Mouse (Mus musculus): ENCODE measurements around the gene Ttc13.
A peak's percentile ranks its signal among the peaks of the same experiment; 100 is the strongest.

The Ttc13 gene

DNA sequence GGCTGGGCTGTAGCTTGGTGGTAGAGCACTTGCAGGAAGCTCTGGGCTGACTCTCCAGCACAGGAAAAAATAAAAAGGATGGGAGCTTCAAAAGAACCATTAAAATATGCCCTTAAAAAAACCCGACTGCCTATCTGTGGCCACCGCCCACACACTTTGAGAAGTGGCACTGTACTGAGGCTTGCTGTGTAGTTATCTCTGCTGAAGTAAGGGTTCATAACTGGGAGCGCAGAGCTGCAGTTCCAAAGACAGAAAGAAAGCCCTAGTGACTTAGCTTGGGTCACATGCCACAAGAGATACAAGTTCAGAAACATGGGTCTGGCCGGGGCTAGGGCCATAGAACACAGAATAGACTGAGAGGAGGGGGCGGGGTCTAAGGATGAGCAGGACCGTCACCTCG, 63.8 kb downstream of the Ttc13 start:
- peak in 1 of 2 experiments; percentile 19 for DNase-seq (ENCODE audit: low spot score in 2 of 2)

DNA sequence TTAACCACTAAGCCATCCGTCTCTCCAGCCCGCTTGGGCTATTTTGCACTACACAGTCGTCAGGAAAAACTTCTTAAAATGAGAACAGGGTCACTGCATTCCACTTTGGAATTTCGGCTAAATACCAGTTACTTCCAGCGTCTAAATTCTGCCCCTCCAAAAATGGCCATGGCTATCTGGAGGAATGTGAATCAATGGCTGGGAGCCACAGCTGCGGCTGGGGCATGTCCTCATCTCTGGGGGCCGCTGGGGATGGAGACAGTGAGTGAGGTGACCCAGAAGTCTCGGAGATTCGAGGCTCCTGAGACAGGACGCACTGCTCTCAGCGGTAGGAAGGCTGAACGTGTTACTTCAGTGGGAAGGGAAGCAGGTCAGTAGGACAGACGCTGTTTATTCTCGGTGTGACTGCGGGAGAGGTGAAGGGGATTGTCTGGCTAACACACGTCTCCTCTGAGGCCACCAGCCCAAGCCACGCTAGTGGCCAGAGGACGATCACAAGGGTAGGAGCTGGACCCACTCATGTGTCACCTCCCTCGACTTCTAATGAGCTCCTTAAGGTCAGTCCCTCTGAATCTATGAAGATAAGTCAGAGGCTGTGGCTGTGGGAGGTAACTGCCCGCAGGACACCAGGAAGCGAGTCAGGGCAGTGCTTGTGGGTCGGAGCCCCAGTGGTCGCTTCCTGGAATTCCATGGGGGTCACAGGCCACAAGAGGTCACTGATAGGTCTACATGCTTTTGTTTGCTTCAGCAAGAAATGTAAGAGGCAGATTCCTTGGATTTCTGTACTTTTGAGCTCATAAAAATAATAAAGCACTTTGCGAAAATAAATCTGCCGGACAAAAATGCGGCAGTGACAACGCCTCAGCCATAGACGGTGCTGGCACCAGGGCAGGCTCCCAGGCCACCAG, 68.0 kb downstream of the Ttc13 start:
- DNase-seq (ENCODE audit: low spot score in 2 of 2), result no peak

DNA sequence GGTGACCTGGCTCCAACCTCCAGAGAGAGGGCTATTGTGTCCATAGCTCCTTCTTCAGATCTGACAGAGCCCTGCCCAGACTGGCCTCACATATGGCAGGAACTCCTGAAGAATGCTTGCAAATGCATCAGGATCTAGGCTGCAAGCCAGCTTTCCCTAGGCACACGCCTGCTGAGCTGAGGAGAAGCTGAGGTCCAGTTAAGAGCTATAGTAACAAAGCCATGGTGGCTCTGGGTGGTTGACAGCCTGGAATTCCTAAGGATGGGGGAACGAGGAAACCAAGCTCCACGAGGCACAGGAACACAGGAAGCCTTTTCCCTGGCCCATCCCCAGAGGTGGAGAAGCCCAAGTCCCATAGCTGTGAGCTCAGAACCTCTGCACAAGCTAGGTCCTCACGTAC, 69.2 kb downstream of the Ttc13 start:
- no peak for DNase-seq (ENCODE audit: low spot score in 2 of 2)

DNA sequence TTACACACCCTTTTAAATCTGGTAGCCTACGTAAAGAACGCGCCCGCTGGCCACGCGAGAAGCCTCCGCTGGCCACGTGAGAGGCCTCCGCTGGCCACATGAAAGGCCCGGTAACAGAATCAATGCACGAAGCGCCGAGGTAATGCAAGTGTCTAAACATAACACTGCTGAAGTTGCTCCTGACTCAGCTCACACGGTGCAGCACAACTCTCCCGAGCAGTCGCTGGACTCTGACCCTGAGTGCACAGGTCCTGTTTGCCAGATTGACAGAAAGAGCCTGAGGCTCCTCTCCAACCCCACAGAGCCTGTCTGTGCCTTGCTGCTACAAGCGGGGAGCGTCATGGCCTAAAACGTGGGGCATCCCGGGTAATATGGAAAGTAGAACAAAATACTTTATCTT, 70.0 kb downstream of the Ttc13 start:
- no peak for DNase-seq (ENCODE audit: low spot score in 2 of 2)

DNA sequence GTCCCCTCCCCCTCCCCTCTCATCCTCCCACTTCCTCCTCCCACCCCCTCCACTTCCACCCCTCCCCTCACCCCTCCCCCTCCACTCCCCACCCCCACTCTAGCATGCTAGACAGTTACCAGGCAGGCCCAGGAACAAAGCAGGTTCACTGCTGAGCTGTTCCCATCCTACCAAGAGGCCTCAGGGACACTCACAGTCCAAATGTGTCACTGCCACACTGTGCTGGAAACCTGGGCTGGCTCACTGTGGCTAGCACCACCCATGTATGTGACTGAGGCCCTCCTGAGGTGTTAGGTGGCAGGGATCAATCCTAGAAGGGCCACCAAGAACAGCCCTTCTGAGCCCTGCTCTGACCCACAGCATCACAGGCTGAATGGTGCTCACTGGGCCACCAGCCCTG, 73.5 kb downstream of the Ttc13 start:
- no peak for DNase-seq (ENCODE audit: low spot score in 2 of 2)

DNA sequence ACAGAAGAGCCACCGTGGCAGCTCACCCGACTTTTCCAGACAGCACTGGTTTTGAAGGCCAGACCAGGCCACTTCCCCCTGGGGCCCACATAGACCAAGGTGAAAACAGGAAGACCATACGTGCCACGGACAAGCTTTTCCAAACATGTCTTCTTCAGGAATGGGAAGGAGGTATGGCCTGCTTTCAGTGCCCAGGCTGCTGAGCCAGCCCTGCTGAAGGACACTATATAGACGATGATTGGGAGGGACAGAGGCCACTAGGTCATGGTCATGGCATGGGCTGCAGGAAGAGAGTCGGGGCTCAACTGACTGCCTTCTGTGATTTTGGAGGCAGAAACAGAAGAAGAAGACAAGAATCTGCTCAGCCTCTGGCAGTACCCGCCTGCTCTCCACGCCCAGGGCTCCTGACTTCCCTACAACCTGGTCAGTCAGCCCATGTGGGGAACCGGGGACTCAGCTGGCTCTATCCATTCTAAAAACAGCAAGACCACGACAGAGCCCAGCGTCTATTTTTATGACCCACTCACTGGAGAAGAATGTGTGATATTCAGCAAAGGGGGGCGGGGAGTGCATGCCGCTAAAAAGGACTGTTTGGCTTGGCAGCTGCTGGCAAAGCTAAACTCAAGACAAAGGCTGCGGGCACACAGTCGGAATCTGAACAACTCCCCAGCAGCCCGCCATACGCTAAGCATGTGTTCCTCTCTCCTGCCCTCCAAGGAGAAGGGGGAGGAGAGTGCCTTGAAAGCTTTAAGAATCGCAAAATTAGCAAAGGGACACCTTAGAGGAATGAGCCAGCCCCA, 78.0 kb downstream of the Ttc13 start:
- no peak for DNase-seq (ENCODE audit: low spot score in 2 of 2)

DNA sequence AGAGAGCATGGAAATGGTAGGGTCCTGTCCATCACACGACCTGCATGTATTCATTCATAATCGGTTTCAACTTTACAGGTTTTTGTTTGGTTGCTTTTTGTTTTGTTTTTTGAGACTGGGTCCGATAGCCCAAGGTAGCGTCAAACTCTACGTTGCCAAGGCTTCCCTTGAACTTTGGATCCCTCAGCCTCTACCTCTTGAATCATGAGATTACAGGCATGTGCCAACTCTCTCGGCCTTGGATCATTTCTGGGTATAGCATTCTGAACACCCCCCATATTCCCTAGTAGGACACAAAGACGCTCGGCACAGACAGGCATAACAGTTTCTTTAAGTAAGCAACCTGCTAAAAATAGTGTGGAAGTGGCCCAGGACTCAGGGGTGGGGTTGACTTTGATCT, 80.2 kb downstream of the Ttc13 start:
- DNase-seq (ENCODE audit: low spot score in 2 of 2), result no peak

DNA sequence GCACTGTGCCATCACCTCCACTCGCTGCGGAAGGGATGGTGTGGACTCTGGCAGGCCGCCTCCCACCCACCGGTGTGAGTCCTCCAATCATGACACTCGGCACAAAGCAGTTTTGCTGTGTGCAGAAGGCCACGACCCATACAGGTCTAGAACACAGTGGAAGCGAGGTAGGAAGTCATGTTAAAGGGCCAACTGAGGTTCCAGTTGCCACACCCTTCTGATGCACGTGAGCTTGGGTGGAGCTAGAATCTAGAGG, 86.6 kb downstream of the Ttc13 start:
- no peak for DNase-seq (ENCODE audit: low spot score in 2 of 2)

DNA sequence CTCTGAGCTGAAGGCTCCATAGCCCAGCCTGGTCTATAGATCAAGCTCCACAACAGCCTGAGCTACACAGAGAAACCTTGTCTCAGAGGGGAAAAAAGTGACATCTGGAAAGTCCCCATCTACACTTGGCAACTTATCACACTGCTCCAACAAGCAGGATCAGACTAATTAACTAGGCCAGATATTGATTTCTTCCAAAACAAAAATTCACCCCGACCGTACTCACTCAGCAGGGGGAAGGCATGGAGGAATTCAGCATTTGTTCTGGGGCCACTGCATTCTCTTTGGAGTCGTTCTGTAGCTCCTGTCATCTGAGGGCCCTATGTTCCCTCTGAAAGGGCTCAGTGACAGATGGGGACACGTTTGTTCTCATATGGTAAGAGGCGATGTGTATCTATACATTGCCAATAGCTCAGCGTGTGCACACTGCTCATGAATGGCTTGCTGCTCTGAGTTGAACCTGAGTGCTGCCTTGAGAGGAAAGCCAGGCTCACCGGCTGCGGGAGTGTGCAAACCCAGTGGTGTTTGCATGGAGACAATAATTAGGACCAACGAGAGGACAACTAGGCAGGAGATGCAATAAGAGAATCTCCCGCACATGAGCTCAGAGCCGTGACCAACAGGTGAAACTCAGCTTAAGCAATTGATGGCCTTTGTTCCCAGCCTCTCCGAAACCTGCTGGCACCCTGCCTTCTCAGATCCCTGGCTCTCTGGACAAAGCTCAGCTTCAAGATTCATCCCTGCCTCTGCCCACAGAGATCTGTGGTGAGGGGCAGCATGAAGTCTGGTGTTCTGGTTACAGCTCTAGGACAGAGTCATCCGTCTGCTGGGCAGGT, 87.2 kb downstream of the Ttc13 start:
- no peak for DNase-seq (ENCODE audit: low spot score in 2 of 2)

DNA sequence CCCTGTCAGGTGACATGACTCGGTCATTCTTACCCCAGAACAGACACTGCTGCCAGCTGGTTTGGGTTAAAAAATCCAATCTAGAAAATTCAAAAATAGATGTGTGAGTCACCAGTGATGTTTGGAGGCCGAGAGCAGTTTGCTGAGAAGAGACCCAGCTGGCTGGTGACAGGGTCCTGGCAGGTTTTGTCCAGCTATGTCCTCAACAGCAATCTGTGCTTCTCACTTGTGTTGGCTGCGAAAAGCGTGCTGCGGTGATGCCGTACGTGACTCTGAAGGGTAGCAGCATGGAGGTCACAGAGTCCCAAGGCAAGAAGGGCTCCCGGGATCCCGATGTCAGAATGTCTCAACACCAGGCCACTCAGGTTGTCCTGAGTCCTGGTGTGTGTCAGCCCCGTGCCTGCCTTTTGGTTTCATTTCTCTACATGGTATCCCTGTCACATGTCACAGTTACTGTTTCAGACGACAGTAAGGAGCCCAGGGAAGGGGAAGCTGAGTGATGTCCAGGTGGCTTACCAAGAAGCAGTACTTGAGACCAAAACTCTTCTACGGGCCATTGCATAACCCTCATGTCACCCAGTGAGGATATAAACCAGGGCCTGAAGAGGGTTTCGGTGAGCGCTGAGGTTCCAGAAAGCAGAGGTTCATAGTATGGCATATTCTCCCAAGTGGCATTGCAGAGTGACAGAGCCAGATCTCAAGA, 88.6 kb downstream of the Ttc13 start:
- no peak for DNase-seq (ENCODE audit: low spot score in 2 of 2)

DNA sequence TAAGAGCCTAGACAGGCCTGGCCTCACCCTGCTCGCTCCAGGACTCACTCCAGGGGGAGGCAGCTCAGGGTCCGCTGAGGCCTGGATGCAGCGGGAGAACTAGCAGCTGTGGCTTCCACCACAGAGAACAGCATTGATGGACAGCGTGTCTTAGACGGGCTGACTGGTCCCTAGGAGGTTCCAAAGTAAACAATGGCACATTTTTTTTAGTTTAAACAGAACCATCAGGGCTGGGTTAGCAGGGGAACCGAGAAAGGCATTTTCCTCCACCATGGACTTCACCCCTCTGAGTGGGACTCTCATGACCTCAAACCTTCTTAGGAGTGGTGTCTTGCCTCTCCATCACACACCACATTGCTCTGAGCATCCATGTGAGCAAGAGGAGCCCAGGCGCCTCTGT, 89.8 kb downstream of the Ttc13 start:
- DNase-seq (ENCODE audit: low spot score in 2 of 2), result no peak

DNA sequence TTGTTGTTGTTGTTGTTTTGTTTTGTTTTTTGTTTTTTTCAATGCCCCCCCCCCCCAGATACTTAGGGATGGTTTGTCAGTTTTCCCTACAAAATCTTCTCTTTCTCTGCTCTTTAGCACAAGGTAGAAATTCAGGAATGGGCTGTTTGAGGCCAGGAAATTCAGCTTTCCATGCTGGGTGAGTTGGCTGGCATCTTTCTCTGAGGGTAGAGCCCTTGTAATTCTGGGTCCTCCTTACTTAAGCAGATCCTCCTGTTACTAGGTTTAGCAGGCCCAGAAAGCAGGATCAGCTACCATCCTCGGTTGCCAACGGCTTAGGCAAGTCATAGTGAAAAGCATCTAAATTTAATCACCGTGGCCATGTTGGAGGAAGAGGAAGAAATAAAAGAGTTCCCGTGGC, 90.9 kb downstream of the Ttc13 start:
- DNase-seq (ENCODE audit: low spot score in 2 of 2), result no peak

DNA sequence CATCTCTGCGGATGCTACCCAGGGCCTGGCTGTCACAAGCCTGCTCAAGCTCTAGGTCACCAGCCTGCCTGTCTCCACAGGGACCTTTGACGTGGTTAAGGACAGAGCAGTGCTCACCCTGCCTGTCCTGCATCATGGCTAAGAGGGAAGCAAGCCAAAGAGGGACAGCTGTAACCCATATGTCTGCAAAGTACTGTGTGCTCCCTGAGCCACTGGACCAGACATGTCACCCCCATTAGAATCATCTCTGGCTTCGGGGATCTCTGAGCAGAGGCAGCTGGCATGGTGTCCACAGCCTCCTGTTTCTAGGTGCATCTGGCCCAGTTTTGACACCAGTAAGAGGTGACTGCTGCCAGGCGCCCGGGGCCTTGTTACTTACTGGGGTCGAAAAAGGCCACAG, 91.3 kb downstream of the Ttc13 start:
- no peak for DNase-seq (ENCODE audit: low spot score in 2 of 2)

DNA sequence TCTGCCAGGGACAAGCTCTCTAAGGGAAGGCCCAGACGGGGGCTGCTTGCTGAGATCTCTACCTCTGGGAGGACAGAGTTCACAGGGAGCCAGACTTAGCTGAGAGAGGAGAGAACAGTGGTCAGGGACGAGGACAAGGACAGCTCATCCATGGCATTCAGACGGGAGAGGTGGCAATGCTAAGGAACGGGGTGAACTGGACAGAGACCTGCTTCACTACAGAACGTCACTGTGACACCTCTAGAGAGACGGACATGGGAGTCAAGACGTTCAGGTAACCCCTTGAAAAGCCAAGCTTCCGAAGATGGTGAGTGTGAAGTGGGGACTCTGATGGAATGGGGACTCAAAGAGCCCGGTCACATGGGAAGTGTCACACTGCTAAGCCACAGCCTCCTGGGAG, 95.5 kb downstream of the Ttc13 start:
- no peak for DNase-seq (ENCODE audit: low spot score in 2 of 2)

Measured in spleen, postnatal 14 days (tissue).